Mouse (Mus musculus) kidney, adult 2 months (tissue): ENCODE measurements around the gene Cp.

ENCODE experiments used
- CTCF ChIP-seq: fragments of 200-500 bp; conservative IDR thresholded peaks from 2 replicates; pipeline ENCODE4 v1.5.1; 2011; ENCODE audit warnings: low read depth, mild to moderate bottlenecking, control low read depth, low read length, moderate library complexity, mixed read lengths; ENCODE audit not compliant: insufficient read depth, insufficient read length
- POLR2A ChIP-seq: fragments of 200-500 bp; IDR thresholded peaks from one replicate; pipeline ENCODE4 v1.6.1; 2011; ENCODE audit warnings: low read depth, low read length, control low read depth

- no peak for TF ChIP-seq POLR2A
- no peak for TF ChIP-seq CTCF
Measured at GRCm38 (mm10) chr3:20000806-20001205, 44.0 kb downstream of the Cp start.
